Mouse (Mus musculus) limb, embryonic 11.5 days (tissue): ENCODE measurements around the gene Mapre1. TPM values are rescaled to one million over a fixed set of nuclear protein-coding genes. Genes with fewer than 3 reads are reported as not detected.

ENCODE experiments used
- polyA plus RNA-seq: library from polyadenylated mRNA; unstranded; fragments of >200 nt; fragmentation: Nextera tagmentation; extraction: Ambion mirVana; gene quantifications from 2 replicates; pipeline ENCODE4 v1.2.1, GENCODE M21; 2014

Mapre1 gene
- polyA plus RNA-seq, 1 experiment from 2014 or later = 266 TPM

Other genes with a start within 250 kb of the Mapre1 start
- not detected in 2 replicates for gene 4930404H24Rik, start 248.5 kb upstream of the Mapre1 start, polyA plus RNA-seq
- 14.0 and 15.1 TPM in 2 replicates for gene Nol4l, start 211.3 kb upstream of the Mapre1 start, polyA plus RNA-seq
- gene Commd7, start 108.5 kb upstream of the Mapre1 start, polyA plus RNA-seq = 63.7 and 67.4 TPM in 2 replicates
- 20.3 and 22.0 TPM in 2 replicates for gene Dnmt3b, start 91.8 kb upstream of the Mapre1 start, polyA plus RNA-seq
- not detected in 2 replicates for gene Dnmt3c, start 44.6 kb upstream of the Mapre1 start, polyA plus RNA-seq
- gene Efcab8, start 38.7 kb downstream of the Mapre1 start, polyA plus RNA-seq = not detected in 2 replicates
- gene Sun5, start 129.8 kb downstream of the Mapre1 start, polyA plus RNA-seq = not detected in 2 replicates
- gene Bpifb2, start 133.8 kb downstream of the Mapre1 start, polyA plus RNA-seq = 0.11 TPM in 1 of 2 replicates, not detected in the other
- gene Bpifb6, start 159.1 kb downstream of the Mapre1 start, polyA plus RNA-seq = not detected in 2 replicates
- gene Bpifb3, start 177.0 kb downstream of the Mapre1 start, polyA plus RNA-seq = not detected in 2 replicates
- gene Bpifb4, start 196.9 kb downstream of the Mapre1 start, polyA plus RNA-seq = not detected in 2 replicates
- not detected in 2 replicates for gene Bpifa6, start 233.7 kb downstream of the Mapre1 start, polyA plus RNA-seq